Mouse (Mus musculus): Measurements from ENCODE around the gene Cldnd1.

GRCm38 (mm10) chr16:58763076-58763475 lies 35.4 kb downstream of the Cldnd1 start, which contains the start of gene Olfr172:
- TF ChIP-seq CTCF (IDR thresholded peaks at IDR 0.05) (no peak), EP300 (IDR thresholded peaks at IDR 0.05) (no peak)
